Mouse (Mus musculus) lung, embryonic 15.5 days (tissue): ENCODE results near the gene Tle6. TPM values are rescaled to one million over a fixed set of nuclear protein-coding genes. Genes with fewer than 3 reads are reported as not detected.
"Not testable (repeated sequence)": the region's sequence is repeated elsewhere in the genome, so short reads cannot be mapped to it uniquely, and the experiment has no call there.

ENCODE experiments used
- ATAC-seq: fragments of 200-750 bp; cut with Nextera tagmentation; 2 replicates; pipeline ENCODE4 v1.8.0; 2017; ENCODE audit warnings: moderate number of reproducible peaks, borderline replicate concordance; ENCODE audit not compliant: low FRiP score, low TSS enrichment; ENCODE audit errors: extremely low read depth
- H3K27ac ChIP-seq: fragments of 300-500 bp; sonication (generic); 2 replicates; pipeline ENCODE4 v1.5.1; 2015; ENCODE audit warnings: moderate library complexity, mild to moderate bottlenecking, inconsistent platforms
- H3K27me3 ChIP-seq: fragments of 300-500 bp; sonication (generic); 2 replicates; pipeline ENCODE4 v1.6.1; 2015; ENCODE audit warnings: inconsistent platforms
- H3K36me3 ChIP-seq: fragments of 300-500 bp; sonication (generic); 2 replicates; pipeline ENCODE4 v1.6.1; 2015; ENCODE audit warnings: inconsistent platforms
- H3K4me1 ChIP-seq: fragments of 300-500 bp; sonication (generic); 2 replicates; pipeline ENCODE4 v1.6.1; 2015; ENCODE audit warnings: inconsistent platforms
- H3K4me2 ChIP-seq: fragments of 300-500 bp; sonication (generic); 2 replicates; pipeline ENCODE4 v1.6.1; 2015; ENCODE audit warnings: inconsistent platforms, mild to moderate bottlenecking, moderate library complexity
- H3K4me3 ChIP-seq: fragments of 300-500 bp; sonication (generic); 2 replicates; pipeline ENCODE4 v1.5.1; 2015; ENCODE audit warnings: mild to moderate bottlenecking, inconsistent platforms
- H3K9ac ChIP-seq: fragments of 300-500 bp; sonication (generic); 2 replicates; pipeline ENCODE4 v1.6.1; 2015; ENCODE audit warnings: inconsistent platforms
- H3K9me3 ChIP-seq: fragments of 300-500 bp; sonication (generic); 2 replicates; pipeline ENCODE4 v1.6.1; 2016; ENCODE audit warnings: inconsistent platforms
- WGBS: fragments of 180-500 bp; shearing (Covaris S2); methylation state at CpG from one replicate; pipeline ENCODE4 v1.1.7; 2015; 5-methylcytosine and 5-hydroxymethylcytosine counted together
- polyA plus RNA-seq: library from polyadenylated mRNA; unstranded; fragments of >200 nt; fragmentation: Nextera tagmentation; extraction: Ambion mirVana; gene quantifications from 2 replicates; pipeline ENCODE4 v1.2.1, GENCODE M21; 2015

The Tle6 gene
- 28.1 and 29.3 TPM in 2 replicates for polyA plus RNA-seq

DNA sequence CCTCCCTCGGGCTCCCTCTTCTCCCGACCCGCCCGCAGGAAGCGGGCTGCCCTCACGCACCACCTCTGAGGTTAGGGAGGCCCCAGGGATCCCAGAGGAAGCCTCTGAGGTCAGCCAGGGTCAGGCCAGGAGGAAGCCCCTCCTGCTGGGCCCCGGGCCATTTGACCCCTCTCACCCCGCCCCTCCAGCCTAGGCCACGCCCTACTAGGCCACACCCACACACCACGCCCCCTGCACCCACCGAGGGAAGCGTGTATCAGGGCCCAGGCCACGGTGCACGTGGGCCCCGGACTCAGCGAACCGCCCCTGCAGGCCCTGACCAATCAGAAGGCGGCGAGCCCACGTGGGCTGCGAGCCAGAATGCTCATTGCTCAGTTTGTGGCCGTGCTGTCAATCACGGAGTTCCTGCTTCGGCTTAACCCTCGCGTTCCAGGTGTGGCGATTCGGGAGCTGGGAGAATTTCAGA is at the start of gene Tle6:
Tle6 (minus strand) TSS at position 336 of the 466 bp plus-strand sequence.
- Histone ChIP-seq H3K27me3 (no peaks in the 10 kb centered on the region), H3K27ac (peak within 1 kb of the TSS; percentile 84), H3K9ac (no peak within 1 kb of the TSS), H3K4me1 (peaks cover 60% of the 10 kb centered on the region), H3K9me3 (no peaks in the 10 kb centered on the region), H3K36me3 (no peaks in the 10 kb centered on the region), H3K4me2 (peak within 1 kb of the TSS; percentile 62), H3K4me3 (peak within 1 kb of the TSS; percentile 34)
- ATAC-seq = peak; percentile 82
- under 1% methylated on average over 28 of the region's 28 CpGs for WGBS

GRCm38 (mm10) chr10:81648803-81649775 is 48.2 kb upstream of the Tle6 start, which contains the start of gene Gm10778:
Gm10778 (plus strand) TSS chr10:81649059.
- not testable (repeated sequence) for H3K4me1 ChIP-seq, H3K36me3 ChIP-seq, H3K9me3 ChIP-seq, H3K27me3 ChIP-seq
- peak within 1 kb of the TSS; percentile 73; the same call in 1 of the 2 replicates for H3K27ac ChIP-seq
- ATAC-seq = peak; percentile 94
- peak within 1 kb of the TSS; percentile 63 for H3K9ac ChIP-seq
- WGBS = 1% methylated on average over 42 of the region's 52 CpGs
- H3K4me2 ChIP-seq = peak within 1 kb of the TSS; percentile 65
- peak within 1 kb of the TSS; percentile 58 for H3K4me3 ChIP-seq

DNA sequence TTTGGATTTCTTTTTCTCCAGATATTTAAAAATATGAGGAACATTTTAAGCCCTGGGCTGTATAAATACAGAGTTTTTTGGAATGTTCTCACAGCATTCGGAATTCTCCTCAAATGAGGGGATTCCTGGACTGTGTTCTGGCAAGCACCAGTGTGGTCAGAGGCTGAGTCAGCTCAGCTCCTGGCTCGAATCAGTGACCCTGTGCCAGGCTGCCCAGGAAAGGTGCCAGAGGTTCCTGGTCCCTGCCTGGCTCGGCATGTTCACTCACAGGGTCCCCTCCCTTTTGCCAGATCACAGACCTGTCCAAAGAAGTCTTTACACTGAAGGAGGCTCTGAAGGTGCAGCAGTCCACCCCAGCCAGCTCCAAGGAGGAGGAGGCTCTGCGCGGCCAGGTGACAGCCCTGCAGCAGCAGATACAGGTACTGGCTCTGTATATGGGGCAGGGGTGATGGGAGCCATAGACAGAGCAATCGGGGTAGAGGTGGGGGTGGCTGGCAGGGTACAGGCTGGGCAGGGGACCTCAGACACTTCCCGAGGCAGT is 45.2 kb upstream of the Tle6 start:
- ATAC-seq = no peak
- no peaks in the 10 kb centered on the region for H3K27me3 ChIP-seq
- no peaks in the 10 kb centered on the region for H3K36me3 ChIP-seq
- no peak overlapping the region for H3K9ac ChIP-seq
- H3K4me1 ChIP-seq = peaks cover 18% of the 10 kb centered on the region
- H3K27ac ChIP-seq = no peak overlapping the region
- H3K4me3 ChIP-seq = no peak overlapping the region
- H3K4me2 ChIP-seq = no peak overlapping the region
- WGBS = 74% methylated on average over 7 of the region's 7 CpGs
- H3K9me3 ChIP-seq = no peaks in the 10 kb centered on the region

- H3K27me3 ChIP-seq = no peaks in the 10 kb centered on the region
- 87% methylated on average over 4 of the region's 4 CpGs for WGBS
- H3K27ac ChIP-seq = no peak overlapping the region
- H3K36me3 ChIP-seq = no peaks in the 10 kb centered on the region
- no peak for ATAC-seq
- no peak overlapping the region for H3K9ac ChIP-seq
- H3K4me2 ChIP-seq = no peak overlapping the region
- peaks cover 18% of the 10 kb centered on the region for H3K4me1 ChIP-seq
- H3K4me3 ChIP-seq = no peak overlapping the region
- H3K9me3 ChIP-seq = no peaks in the 10 kb centered on the region
Measured at GRCm38 (mm10) chr10:81645391-81645790, 44.5 kb upstream of the Tle6 start.

DNA sequence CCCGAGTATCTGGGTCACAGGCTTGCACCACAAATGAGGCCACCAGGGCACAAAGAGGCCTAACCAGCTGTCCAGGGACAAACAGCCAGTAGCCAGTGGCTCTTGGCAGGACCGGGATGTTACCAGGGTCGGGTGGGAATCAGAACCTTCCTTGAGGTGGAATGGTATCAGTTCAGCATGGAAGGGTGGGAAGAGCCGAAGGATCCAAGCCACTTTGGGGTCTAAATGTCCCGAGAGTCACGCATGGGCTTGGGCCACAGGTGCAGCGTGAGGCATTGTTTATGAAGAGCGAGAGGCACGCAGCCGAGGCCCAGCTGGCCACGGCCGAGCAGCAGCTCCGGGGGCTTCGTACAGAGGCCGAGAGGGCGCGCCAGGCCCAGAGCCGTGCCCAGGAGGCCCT is 43.8 kb upstream of the Tle6 start:
- 87% methylated on average over 18 of the region's 18 CpGs for WGBS
- Histone ChIP-seq H3K27me3 (no peaks in the 10 kb centered on the region), H3K4me3 (no peak overlapping the region), H3K9ac (no peak overlapping the region), H3K36me3 (no peaks in the 10 kb centered on the region), H3K27ac (no peak overlapping the region), H3K4me2 (no peak overlapping the region), H3K4me1 (peaks cover 12% of the 10 kb centered on the region), H3K9me3 (no peaks in the 10 kb centered on the region)
- ATAC-seq = no peak

GRCm38 (mm10) chr10:81644162-81644561 is 43.3 kb upstream of the Tle6 start:
- H3K27ac ChIP-seq = peak overlapping the region; percentile 96
- H3K4me3 ChIP-seq = peak overlapping the region; percentile 74
- peak overlapping the region; percentile 95 for H3K9ac ChIP-seq
- no peaks in the 10 kb centered on the region for H3K36me3 ChIP-seq
- 48% methylated on average over 2 of the region's 2 CpGs for WGBS
- peaks cover 12% of the 10 kb centered on the region for H3K4me1 ChIP-seq
- H3K27me3 ChIP-seq = no peaks in the 10 kb centered on the region
- ATAC-seq = no peak; the same call in 1 of the 2 replicates
- no peaks in the 10 kb centered on the region for H3K9me3 ChIP-seq
- peak overlapping the region; percentile 82 for H3K4me2 ChIP-seq

- Histone ChIP-seq H3K27me3 (no peaks in the 10 kb centered on the region), H3K4me1 (peaks cover 12% of the 10 kb centered on the region), H3K4me2 (peak overlapping the region; percentile 82), H3K9me3 (no peaks in the 10 kb centered on the region), H3K4me3 (peak overlapping the region; percentile 74), H3K36me3 (no peaks in the 10 kb centered on the region), H3K27ac (peak overlapping the region; percentile 96), H3K9ac (peak overlapping the region; percentile 95)
- peak; percentile 90 for ATAC-seq
- WGBS = under 1% methylated on average over 75 of the region's 75 CpGs
Measured at GRCm38 (mm10) chr10:81643449-81644055, 42.7 kb upstream of the Tle6 start.

- WGBS = 14% methylated on average over 24 of the region's 24 CpGs
- Histone ChIP-seq H3K4me3 (peak overlapping the region; percentile 74), H3K27ac (peak overlapping the region; percentile 96), H3K27me3 (no peaks in the 10 kb centered on the region), H3K9me3 (no peaks in the 10 kb centered on the region), H3K4me1 (peaks cover 12% of the 10 kb centered on the region), H3K4me2 (peak overlapping the region; percentile 82), H3K9ac (peak overlapping the region; percentile 95), H3K36me3 (no peaks in the 10 kb centered on the region)
- peak; percentile 44 for ATAC-seq
Measured at GRCm38 (mm10) chr10:81642648-81643448, 42.0 kb upstream of the Tle6 start.

DNA sequence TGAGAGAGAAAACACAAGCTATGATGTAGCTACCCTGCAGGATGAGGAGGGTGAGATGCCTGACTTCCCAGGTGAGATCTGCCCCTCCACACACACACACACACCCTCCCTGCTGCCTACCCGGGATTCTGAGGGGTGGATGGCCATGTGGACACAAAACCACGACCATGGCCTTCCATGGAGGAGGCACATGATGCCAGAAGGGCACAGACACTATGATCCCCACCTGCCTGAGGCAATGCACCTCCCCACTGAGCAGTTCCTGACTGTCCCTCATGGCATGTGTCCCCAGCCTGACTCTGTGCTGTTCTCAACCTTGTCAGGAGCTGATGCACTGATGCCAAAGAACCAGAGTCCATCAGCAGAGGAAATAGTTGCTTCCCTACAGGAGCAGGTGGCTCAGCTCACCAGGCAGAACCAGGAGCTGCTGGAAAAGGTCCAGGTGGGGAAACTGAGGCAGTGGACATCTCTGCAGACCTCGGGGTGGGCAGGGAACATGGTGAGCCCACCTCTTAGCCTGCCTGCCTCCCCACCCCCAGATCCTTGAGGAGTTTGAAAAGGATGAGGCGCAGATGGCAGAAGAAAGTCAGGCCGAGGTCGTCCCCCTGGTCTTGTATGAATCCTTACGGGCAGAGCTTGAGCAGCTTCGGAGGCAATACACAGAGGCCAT is 41.2 kb upstream of the Tle6 start:
- ATAC-seq = no peak
- Histone ChIP-seq H3K27me3 (no peaks in the 10 kb centered on the region), H3K9ac (peak overlapping the region; percentile 95), H3K4me2 (peak overlapping the region; percentile 82), H3K36me3 (no peaks in the 10 kb centered on the region), H3K4me1 (peaks cover 12% of the 10 kb centered on the region), H3K9me3 (no peaks in the 10 kb centered on the region), H3K4me3 (peak overlapping the region; percentile 74), H3K27ac (0 out of 2 replicates have a peak overlapping the region, but pooled peaks have one; percentile 96)
- WGBS = 73% methylated on average over 8 of the region's 8 CpGs

DNA sequence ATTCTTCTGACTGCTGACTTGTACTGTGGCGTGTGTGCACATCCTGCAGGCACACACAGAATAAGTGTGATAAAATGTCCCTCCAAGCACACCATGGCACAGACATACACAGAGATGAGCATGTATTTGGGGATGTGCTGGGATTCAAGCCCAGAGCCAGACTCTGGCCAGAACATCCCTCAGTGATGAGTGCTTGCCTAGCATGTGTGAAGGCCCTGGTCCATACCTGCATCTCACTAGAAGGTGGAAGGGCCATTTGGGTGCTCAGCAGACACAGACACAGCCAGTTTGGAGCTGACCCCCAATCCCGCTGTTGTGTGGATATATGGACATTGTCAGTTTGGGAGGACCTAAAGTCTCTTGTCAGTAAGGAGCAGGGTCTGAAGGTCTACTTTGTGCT is 40.7 kb upstream of the Tle6 start:
- Histone ChIP-seq H3K36me3 (no peaks in the 10 kb centered on the region), H3K27ac (no peak overlapping the region), H3K9ac (no peak overlapping the region), H3K9me3 (no peaks in the 10 kb centered on the region), H3K27me3 (no peaks in the 10 kb centered on the region), H3K4me2 (no peak overlapping the region), H3K4me1 (peaks cover 12% of the 10 kb centered on the region), H3K4me3 (no peak overlapping the region)
- 94% methylated on average over 2 of the region's 2 CpGs for WGBS
- no peak for ATAC-seq

GRCm38 (mm10) chr10:81640825-81641224 is 40.0 kb upstream of the Tle6 start:
- H3K27me3 ChIP-seq, H3K36me3 ChIP-seq, H3K9me3 ChIP-seq, H3K4me2 ChIP-seq, H3K27ac ChIP-seq, H3K9ac ChIP-seq, ATAC-seq, H3K4me3 ChIP-seq: not testable (repeated sequence)
- peaks cover 12% of the 10 kb centered on the region for H3K4me1 ChIP-seq
- WGBS = 29% methylated on average over 4 of the region's 4 CpGs
